Mouse (Mus musculus) ES-CJ7 (cell line): ENCODE measurements at regions not wholly inside any gene's neighbourhood (a gene's known extent, or its start where the extent isn't known, plus 50 kb on each side); places are given as distances from the start of the nearest gene placed in this dataset.

Experiments
- DNase-seq: peaks from one replicate; pipeline ENCODE4 v3.0.0; 2011; ENCODE audit warnings: low read depth, low spot score

DNA sequence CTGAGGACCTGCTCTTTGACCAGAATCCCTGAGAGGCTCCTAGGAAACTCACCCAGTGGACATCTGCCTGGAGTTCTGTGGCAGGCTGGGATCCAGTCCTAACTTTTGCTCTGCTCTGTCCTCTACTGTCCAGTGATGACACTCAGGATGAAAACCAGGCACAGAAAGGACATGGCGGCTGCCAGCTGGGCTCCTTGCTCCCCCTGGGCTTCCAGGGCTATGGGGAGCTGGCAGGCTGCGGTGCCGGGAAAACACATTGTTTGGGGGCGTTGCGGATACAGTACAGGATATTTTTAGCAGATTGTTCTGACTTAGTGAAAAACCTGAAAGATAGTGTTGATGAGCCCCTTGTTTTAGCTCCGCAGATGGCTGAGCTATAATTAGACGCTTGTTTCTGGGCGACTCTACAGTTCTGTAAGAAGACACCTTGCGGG, 94.2 kb upstream of the Klf13 start:
- no peak for DNase-seq

- DNase-seq: no peak
Observed at GRCm38 (mm10) chr7:64030650-64031049, 91.9 kb upstream of the Klf13 start.

DNA sequence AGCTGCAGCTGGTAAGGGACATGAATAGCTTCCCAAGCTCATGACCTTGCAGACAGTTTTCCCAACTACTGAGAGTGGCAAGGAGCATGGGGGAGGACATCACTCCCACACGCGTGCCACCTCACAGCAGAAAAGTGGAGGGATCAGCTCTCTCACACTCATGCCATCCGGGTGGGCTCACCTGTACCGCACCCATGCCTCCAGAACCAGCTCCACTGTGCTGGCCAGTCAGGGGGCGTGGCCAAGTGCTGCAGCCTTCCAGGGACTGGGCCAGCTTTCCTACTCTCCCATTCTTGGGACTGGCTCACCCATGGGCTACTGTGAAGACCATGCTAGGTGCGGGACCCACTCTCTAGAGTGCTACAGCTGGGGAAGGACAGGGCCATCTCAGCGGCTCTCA, 88.4 kb upstream of the Klf13 start:
- DNase-seq: no peak

DNA sequence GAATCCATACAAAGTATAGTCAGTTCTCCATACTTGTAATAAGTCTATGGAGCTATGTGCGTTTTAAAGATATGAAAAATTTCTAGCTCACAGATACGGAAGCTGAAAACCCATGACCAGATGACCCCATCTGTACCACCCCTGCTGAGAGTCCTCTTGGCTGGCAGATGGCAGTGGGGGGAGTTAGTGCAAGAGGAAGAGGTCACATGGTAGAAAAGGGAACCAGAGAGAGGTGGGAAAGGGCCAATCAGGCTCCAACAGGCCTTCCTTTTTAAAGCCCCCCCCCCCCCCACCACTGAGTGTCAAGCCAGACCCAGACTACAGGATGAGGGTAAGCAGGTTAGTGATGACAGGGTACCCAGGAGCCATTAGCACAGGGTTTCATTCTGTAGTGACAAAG, 86.4 kb upstream of the Klf13 start:
- DNase-seq: no peak

DNA sequence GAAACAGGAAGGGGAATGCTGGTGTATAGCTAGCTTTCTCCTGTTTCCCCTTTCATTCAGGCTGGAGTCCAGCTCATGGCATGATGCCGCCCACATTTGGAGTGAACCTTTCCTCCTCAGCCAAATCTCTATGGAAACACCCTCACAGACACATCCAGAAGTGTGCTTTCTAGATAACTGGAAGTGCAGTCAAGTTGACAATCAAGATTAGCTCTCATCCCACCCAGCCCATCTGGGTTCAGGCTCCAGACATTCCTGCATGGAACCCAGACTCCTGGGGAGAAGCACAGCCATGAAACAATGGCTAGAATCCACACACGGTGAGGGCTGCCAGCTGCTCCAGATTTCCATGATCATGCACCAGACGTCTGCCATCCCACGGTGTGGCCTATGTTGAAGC, 85.5 kb upstream of the Klf13 start:
- no peak for DNase-seq

GRCm38 (mm10) chr7:64022711-64023468, 84.2 kb upstream of the Klf13 start:
- DNase-seq: no peak

GRCm38 (mm10) chr7:64021241-64022108, 82.8 kb upstream of the Klf13 start:
- DNase-seq: peak; percentile 50

DNA sequence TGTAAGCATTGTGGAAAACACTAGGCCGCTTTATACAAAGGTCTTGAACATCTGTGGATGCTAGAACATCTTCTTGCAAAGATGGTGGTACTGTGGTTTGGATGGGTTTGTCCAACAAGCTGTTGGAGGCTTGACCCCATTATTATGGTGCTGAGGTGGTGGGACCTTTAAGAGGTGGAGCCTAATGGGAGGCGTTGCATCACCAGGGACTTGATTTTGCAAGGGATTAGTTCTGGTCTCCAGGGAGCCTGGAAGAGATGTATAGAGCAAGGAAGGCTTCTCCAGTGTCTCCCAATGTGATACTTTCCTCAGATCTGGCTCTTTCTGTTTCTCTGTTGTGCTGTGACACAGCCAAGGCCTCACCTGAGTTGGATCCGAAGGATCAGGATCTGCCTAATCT, 79.4 kb upstream of the Klf13 start:
- no peak for DNase-seq

DNA sequence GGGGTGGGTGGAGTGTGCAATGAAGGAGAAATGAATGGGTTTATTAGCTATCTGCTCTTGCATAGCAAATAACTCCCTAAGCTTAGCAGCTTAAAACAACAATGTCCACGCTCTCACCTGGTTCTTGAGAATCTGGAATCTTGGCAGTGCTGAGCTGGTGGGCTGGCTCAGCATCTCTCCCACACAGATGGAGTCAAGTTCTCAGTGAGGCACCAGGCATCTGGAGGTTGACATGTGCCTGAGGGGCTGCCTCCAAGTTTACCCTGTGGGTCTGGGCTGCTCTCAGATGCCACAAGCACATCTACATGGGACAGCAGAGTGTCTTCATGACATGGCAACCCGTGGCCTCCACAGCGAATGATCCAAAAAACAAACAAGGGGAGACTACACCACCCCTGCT, 78.2 kb upstream of the Klf13 start:
- no peak for DNase-seq

DNA sequence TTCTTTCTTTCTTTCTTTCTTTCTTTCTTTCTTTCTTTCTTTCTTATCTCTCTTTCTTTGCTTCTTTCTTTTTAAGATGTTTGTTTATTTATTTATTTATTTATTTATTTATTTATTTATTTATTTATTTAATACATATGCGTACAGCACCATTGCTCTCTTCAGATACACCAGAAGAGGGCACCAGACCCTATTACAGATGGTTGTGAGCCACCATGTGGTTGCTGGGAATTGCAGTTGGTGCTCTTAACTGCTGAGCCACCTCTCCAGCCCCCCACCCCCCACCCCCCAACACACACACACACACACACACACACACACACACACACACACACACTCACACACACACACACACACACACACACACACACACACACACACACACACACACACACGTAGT, 76.4 kb upstream of the Klf13 start:
- DNase-seq: peak; percentile 65

GRCm38 (mm10) chr7:64014227-64014626, 75.5 kb upstream of the Klf13 start:
- no peak for DNase-seq

DNA sequence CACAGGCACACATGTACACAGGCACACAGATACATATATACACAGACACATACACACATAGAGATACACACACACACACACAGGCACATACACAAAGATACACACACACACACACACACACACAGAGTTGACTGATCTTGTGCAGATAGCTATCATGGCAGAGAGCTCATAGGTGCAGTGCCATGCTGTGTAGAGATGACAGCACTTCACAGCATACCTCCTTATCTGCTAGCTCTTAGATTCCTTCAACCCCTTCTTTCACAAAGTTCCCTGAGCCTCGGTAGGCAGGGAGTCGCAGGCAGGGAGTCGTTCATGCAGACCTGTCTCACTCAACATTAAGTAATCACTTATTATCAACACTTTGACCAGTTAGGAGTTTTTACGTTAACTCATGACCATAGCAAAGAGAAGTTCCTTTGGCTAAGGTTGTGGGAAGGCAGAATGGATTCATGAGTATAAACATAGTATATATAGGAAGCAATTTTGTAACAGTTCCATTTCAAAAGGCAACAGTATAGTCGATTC, 74.4 kb upstream of the Klf13 start:
- no peak for DNase-seq

DNA sequence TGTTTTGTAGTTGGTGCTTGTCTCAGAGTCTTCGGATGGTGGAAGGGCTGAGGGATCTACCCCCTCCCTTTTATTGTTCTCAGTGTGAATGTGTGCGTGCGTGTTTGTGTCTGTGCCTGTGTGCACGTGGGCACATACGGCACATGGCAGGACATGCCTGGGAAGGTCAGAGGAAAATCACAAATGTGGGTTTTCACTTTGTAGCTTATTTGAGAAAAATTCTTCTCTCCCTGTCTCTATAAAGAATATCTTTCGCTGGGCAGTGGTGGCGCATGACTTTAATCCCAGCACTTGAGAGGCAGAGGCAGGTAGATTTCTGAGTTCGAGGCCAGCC, 73.5 kb upstream of the Klf13 start:
- DNase-seq: no peak

GRCm38 (mm10) chr7:64011563-64012267, 73.0 kb upstream of the Klf13 start:
- peak; percentile 31 for DNase-seq

GRCm38 (mm10) chr7:64010640-64011039, 71.9 kb upstream of the Klf13 start:
- no peak for DNase-seq

DNA sequence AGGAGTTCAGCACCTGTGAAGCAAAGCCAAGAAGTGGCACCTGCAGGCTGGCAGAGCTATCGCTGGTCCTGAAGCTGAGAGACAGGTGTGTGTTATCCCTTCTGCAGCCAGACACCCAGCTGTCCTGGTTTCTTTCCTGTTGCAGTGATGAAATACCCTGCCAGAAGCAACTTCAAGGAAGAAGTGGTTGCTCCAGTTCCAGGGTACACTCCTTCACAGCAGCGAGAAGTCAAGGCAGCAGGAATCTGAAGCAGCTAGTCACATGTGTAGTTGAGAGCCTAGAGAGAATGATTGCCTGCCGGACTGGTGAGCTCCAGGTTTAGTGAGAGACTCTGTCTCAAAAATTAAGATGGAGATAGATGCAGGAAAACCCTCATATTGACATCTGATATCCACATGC, 69.1 kb upstream of the Klf13 start:
- DNase-seq: no peak

DNA sequence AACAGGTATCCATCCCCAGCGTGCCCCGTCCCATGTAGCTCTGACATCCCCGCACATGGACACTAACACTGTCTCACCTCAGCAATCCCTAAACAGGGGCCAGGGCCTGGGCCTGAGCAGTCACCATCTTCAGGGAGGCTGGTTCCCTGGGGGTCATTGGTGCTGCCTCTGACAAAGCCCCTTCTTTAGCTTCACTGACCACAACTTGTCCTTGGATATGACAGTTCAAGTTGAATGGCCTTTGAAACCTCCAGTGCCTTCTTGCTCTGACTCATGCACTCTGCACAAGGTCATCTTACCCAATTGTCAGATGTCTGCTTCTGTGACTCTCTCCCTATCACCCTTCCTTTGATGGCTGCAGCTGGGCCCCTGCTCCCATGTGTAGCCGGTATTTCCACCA, 68.2 kb upstream of the Klf13 start:
- DNase-seq: no peak

- DNase-seq: no peak
Observed at GRCm38 (mm10) chr7:64005765-64006164, 67.0 kb upstream of the Klf13 start.

DNA sequence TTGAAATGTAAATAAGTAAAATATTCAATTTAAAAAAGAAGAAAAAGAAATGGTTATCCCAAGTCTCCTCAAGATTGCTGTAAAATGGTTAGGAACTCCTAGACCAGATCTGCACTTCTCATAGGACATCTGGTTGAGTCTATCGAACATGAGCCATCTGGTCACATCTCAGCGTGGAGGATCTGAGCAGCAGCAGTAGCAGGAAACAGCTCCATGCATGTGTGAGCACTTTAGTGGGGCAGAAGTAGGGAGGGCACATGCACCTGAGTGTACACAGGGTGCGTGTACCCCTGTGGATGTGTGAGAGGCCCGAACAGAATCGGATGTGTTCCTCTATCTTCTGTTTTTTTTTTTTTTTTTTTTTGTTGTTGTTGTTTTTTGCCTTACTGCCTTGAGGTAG, 65.2 kb upstream of the Klf13 start:
- no peak for DNase-seq

DNA sequence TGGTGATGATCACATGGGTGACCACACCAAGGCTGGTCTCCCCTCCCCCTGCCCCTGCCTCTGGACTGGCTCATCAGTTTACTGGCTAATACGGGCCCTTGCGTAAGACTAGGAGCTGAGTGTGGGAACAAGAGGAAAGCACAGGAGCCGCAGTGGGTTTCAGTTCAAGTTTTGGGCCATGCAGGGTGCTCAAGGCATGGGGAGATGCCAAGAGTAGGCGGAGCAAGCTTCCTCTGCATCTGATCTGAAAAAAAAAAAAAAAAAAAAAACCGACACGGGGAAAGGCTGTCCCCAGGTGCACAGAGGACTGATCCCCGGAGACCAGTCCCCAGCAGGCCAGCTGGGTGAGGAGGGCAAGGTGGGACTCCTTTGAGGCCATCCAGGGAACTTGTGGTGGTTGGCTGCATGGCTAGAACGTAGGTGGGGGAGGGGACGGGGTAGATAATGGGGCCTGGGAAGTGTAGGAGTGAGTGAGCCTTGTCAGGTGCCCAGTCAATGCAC, 62.9 kb upstream of the Klf13 start:
- DNase-seq: no peak

DNA sequence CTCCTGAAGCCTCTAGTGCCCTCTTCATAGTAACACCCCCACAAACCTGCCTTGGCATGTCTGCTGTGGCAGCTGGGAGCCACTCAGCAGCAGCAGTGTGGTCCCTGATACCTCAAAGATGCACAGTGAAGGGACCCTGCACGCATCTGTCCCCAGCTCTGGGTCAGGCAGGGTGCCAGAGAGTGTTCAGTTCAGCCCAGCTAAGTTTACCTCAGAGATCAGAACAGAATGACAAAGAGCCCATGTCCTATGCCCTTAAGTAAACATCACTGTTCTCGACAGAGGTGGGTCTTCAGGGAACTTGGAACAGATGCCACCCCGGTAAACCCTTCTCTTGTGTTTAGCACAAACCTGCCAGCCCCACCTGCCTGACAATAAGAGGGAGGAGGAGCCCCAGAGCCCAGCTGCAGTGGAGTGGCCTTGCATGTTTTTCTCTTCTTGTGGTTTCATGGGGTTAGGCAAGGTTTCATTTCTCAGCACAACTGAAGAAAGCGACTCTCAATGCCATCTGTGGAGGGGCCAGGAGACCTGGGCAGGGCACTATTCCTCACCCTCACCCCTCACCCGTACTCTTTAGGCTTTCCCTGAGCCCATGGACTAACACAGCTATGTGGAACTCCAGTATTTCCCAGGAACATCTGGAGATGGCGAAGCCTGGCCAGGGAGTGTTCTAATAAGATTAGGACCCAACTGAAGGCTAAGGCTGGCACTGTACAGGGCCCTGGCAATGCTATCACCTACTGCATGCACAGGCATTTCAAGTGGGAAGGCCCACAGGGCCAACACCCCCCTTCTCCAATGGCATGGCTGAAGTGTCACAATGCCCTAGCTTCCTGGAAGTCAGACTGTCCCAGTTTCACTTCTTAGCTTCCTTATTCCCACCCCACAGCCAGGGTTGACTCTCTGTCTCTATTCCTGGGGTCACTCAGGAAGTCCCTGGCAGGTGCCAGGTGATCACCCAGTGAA, 60.6 kb upstream of the Klf13 start:
- DNase-seq: no peak
